Mouse (Mus musculus): ENCODE measurements at regions not wholly inside any gene's neighbourhood (a gene's known extent, or its start where the extent isn't known, plus 50 kb on each side); places are given as distances from the start of the nearest gene placed in this dataset.
"Not testable (repeated sequence)": the region's sequence is repeated elsewhere in the genome, so short reads cannot be mapped to it uniquely, and the experiment has no call there.

DNA sequence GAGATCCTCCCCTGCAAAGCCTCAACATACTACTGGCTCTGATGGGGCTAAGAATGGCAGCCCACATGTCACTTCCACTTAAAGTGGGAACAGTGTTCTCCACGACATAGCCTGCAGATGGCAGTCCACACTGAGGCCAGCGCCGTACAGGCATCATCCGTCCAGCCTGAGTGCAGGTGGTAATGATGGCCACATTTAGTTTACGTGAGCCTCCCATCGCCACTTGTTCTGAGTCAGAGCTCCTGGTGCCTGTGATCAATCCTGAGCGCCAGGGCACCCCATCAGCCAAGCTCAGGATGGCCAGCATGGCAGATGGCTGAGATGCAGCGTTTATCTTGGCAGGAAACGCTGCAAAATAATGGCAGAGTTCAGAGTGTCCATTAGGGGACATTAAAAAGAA lies 159.6 kb downstream of the Adgrd1 start:
- peak; percentile 76; the same call in 1 of the 2 replicates for ATAC-seq (ENCODE audit: low TSS enrichment)

GRCm38 (mm10) chr5:129257206-129257605 lies 160.7 kb downstream of the Adgrd1 start:
- ATAC-seq (ENCODE audit: low TSS enrichment), result no peak

DNA sequence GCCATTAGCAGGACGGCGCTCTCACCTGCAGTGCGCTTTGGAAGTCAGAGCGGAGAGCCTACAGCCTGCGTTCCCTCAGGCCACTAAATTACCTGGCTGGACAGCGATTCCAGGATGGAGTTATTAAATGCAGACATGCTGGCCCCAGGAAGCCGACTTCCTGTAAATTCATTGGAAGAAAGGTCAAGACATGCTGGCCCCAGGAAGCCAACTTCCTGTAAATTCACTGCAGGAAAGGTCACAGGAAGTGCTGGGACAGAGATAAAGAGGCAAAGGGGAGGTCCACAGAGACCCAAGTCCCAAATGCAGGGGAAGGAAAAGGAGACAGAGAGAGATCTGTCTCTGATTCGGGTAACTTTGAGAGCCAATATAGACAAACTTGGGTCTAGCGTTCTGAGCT lies 164.1 kb downstream of the Adgrd1 start:
- ATAC-seq (ENCODE audit: low TSS enrichment), result no peak

GRCm38 (mm10) chr5:129263118-129263517 lies 166.6 kb downstream of the Adgrd1 start:
- ATAC-seq (ENCODE audit: low TSS enrichment), result no peak

- ATAC-seq (ENCODE audit: low TSS enrichment), result no peak
These were observed 167.8 kb downstream of the Adgrd1 start for GRCm38 (mm10) chr5:129264363-129264762.

GRCm38 (mm10) chr5:129268456-129268855 lies 171.9 kb downstream of the Adgrd1 start:
- peak; percentile 55; the same call in 1 of the 2 replicates for ATAC-seq (ENCODE audit: low TSS enrichment)

DNA sequence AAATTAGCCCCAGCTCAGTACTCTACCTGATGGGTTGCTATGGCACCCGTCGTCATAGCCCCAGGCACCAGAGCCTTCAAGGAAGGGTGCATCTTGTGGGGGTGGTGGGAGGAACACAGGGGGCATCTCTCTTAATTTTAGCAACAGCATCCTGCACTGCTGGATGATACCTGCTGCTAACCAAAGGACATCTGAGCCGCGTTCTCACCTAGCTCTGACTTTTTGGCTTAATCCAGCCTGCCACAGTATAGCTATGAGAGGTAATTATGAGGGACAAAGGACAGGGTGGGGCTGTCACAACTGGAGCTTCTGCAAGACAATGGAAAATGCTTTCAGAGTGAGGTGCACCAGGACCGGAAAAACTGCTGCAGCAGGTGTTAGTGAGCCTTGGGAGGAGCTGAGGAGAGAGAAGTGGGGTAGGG lies 173.5 kb downstream of the Adgrd1 start:
- ATAC-seq (ENCODE audit: low TSS enrichment), result no peak

GRCm38 (mm10) chr5:129281406-129281805 lies 184.9 kb downstream of the Adgrd1 start:
- no peak for ATAC-seq (ENCODE audit: low TSS enrichment)

DNA sequence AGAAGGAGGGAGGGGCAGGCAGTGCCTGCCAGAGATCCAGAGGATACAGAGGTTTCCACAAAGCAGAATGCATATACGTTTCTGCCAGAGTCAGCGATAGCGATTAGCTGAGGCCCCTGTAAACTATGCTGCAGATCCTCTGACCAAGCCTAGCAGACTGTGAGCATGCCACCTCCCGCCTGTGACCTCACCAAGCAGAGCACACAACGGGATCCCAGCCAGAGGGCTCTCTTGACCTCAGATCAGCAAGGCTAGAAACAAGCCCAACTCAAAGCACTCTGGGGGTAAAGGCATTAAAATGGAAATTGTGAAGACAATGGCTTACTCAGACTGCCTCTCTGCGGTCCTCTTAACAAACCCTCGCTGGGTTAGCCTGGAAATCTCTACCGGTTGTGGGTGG lies 185.6 kb downstream of the Adgrd1 start:
- ATAC-seq (ENCODE audit: low TSS enrichment), result no peak

GRCm38 (mm10) chr5:129282826-129283225 lies 186.3 kb downstream of the Adgrd1 start:
- no peak for ATAC-seq (ENCODE audit: low TSS enrichment)

DNA sequence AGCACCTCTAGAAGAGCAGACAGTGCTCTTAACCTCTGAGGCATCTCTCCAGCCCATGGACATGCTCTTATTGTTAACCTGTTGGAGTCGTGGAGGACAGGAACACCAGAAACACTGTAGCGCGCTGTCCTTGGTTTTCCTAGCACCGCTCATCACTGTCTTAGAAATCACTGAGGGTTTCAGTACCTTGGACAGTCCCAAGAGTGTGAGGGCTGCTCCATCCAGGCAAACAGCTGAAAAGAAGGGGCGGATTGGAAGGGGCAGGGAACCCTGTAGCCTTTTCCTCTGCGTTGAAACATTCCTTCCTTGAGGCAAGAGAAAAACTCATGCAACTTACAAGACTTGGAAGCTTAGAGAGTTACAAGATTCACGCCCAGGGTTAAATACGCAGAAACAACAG lies 190.9 kb downstream of the Adgrd1 start:
- no peak for ATAC-seq (ENCODE audit: low TSS enrichment)

- ATAC-seq (ENCODE audit: low TSS enrichment), result not testable (repeated sequence)
These were observed 196.3 kb downstream of the Adgrd1 start for GRCm38 (mm10) chr5:129292821-129293220.

GRCm38 (mm10) chr5:129294861-129295542 lies 198.5 kb downstream of the Adgrd1 start:
- peak; percentile 60; the same call in 1 of the 2 replicates for ATAC-seq (ENCODE audit: low TSS enrichment)

DNA sequence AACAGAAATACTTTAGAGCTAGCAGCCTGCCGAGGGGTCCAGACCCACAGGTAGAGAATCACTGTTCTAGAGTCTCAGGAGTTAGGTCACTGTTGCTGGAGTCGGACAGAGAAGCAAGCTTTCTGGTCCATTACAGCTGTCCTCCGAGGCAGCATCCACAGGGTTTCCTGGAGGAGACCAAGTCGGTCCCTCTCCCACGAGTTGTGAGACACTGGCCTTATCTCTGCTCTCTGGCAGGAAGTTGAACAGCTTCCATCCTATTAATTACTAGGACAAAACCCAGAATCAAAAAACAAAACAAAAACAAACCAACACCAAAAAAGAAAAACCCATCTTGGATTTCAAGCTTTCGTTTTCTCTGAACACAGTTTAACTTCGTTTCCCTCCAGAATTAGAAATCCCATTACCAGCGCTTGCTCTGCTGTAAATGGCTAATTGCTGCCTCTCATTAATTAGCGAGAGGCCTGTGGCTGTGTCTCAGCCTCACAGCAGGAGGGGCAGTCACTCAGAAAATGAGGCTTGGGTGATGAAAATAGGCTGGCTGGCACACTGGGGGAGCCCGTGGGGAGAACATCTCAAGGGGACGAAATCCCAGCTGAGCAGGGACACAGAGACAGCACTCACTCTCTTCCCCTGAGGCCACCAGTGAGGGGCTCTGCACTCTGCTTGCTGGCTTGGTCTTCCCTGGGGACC lies 201.3 kb downstream of the Adgrd1 start:
- peak; percentile 27; the same call in 1 of the 2 replicates for ATAC-seq (ENCODE audit: low TSS enrichment)

- no peak for ATAC-seq (ENCODE audit: low TSS enrichment)
These were observed 202.2 kb upstream of the Sfswap start for GRCm38 (mm10) chr5:129298646-129299455.

GRCm38 (mm10) chr5:129299456-129299765 lies 201.6 kb upstream of the Sfswap start:
- peak; percentile 35; the same call in 1 of the 2 replicates for ATAC-seq (ENCODE audit: low TSS enrichment)

DNA sequence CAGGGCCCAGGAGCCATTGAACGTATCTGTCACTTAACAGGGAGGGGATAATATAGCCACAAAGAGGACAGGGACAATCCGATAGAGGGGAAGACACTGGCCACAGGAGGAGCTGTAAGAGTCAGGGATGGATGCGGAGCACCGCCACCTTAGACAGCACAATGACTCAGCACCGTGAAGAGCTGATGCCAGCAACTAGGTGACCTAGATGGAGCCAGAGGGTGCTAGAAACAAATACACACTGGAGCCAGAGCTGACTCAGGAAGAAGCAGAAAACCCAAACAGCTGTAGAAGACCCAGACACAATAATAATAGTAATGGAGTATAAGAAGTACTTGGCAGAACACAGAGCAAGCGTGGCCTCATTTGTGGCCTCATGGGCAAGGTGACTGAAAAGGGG lies 200.6 kb upstream of the Sfswap start:
- ATAC-seq (ENCODE audit: low TSS enrichment), result peak; percentile 51; the same call in 1 of the 2 replicates

DNA sequence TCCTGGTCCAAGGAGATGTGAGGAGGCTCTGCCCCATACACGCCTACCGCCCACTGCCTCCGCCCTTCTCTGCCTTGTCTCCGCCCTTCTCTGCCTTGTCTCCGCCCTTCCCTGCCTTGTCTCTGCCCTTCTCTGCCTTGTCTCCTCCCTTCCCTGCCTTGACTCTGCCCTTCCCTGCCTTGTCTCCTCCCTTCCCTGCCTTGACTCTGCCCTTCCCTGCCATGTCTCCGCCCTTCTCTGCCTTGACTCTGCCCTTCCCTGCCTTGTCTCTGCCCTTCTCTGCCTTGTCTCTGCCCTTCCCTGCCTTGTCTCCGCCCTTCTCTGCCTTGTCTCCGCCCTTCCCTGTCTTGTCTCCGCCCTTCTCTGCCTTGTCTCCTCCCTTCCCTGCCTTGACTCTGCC lies 185.4 kb upstream of the Sfswap start:
- no peak for ATAC-seq (ENCODE audit: low TSS enrichment)

DNA sequence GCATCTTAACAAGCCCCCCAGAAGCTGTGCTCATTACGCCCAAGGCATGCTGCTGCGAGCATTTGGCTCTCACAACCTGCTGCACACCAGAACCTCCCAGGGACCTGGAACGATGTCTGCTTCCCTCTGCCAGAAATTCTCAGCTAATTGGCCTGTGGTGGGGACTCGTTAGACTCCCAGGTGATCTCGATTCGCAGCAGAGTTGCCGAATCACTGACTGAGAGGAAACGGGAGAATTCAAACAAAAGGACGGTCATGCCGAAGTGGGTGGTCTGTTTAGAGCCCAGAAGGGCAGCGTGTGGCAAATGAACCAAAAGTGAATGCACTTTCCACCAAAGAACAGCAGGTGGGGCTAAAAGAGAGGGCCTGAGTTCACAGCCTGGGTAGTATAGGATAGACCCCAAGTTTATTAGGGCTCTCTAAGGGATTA lies 169.9 kb upstream of the Sfswap start:
- no peak for ATAC-seq (ENCODE audit: low TSS enrichment)

DNA sequence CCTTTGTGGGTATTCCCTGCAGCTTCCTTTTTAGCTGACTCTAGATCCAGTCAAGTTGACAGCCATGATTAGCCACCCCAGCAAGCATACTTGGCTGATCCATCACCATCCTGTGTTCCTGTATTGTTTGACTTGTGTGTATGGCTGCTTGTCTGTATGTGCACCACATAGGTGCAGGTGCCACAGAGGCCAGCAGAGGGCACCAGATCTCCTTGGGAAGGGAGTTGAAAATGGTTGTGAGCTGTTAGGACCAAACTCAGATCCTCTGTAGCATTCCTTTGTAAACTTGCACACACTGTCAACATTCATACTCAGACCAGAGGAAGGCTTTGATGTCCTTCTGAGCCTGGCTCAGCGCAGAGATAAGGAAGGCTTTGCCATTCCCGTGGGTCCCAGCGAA lies 169.0 kb upstream of the Sfswap start:
- ATAC-seq (ENCODE audit: low TSS enrichment), result no peak

DNA sequence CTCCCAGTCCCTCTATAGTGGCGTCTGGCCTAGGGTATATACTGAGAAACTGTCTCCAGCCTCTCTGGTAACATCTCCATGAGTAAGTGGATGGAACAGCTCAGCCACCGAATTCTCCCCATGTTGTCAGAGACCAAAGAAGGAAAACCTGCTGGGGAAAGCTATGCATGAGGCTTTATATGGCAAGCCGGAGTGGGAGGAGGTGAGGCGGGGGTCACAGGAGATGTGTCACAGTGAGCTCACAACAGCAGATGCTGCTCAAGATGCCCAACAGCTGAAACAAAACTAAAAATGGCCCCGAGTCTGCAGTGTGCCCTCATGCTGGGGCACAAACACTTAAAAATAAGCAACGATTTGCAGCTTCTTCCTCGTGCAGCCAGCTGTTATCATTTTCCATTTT lies 162.5 kb upstream of the Sfswap start:
- ATAC-seq (ENCODE audit: low TSS enrichment), result peak; percentile 68; the same call in 1 of the 2 replicates

DNA sequence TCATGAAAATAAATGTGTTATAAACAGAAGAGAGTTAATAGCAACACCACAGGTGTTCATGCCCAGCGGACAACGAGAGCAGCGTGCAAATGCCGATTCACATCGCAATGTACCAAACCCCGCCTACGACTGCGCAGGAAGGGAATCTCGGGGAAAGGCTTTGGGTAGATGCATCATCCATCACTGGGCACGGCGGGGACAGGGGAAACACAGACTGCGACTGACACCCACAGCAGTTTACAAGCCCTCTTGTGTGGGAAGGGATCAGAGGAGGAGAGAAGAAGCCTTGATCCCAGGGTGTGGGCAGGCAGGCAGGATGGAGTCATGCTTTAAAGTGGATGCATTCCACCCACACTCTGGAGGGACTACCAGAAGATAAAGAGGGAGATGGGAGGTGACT lies 157.0 kb upstream of the Sfswap start:
- ATAC-seq (ENCODE audit: low TSS enrichment), result peak; percentile 80

DNA sequence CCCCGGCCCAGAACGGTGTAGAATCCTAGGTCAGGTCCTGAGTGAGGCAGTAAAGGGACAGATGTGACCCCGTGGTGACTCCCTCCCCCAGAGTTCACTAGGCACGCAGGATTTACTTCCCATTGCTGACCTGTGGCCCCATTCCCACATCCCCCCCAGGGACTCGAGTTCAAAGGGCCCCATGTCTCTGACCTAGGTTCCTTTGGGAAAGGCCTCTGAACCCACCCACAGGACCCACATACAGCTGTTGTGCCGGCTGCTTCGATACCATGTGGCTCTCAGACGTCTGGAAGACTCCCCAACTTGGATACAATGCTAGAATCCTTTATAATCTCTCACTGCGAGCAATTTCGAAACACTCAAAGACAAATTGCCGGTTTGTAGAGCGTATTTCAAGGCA lies 151.0 kb upstream of the Sfswap start:
- ATAC-seq (ENCODE audit: low TSS enrichment), result no peak

Data from frontal cortex, adult (tissue).